Mouse (Mus musculus) spleen, postnatal 14 days (tissue): ENCODE measurements at regions not wholly inside any gene's neighbourhood (a gene's known extent, or its start where the extent isn't known, plus 50 kb on each side); places are given as distances from the start of the nearest gene placed in this dataset.

Source experiments
- DNase-seq, 2 experiments: peaks; one replicate each; pipeline ENCODE4 v3.0.0; 2021 to 2022; ENCODE audit warnings: low spot score in 2 of 2

GRCm38 (mm10) chr3:52196936-52197246 lies 71.2 kb upstream of the Foxo1 start:
- no peak for DNase-seq

GRCm38 (mm10) chr3:52197982-52198750 lies 70.0 kb upstream of the Foxo1 start:
- peak in 1 of 2 experiments; percentile 13 for DNase-seq

GRCm38 (mm10) chr3:52198751-52199738 lies 69.1 kb upstream of the Foxo1 start:
- no peak for DNase-seq

GRCm38 (mm10) chr3:52200106-52200505 lies 68.0 kb upstream of the Foxo1 start:
- DNase-seq = no peak

- no peak for DNase-seq
Observed at GRCm38 (mm10) chr3:52210556-52211302, 57.4 kb upstream of the Foxo1 start.

GRCm38 (mm10) chr3:52211303-52211695 lies 56.8 kb upstream of the Foxo1 start:
- DNase-seq = no peak

GRCm38 (mm10) chr3:52214114-52214513 lies 54.0 kb upstream of the Foxo1 start:
- no peak for DNase-seq

GRCm38 (mm10) chr3:52215083-52215482 lies 53.1 kb upstream of the Foxo1 start:
- no peak for DNase-seq
